Mouse (Mus musculus) thymus, postnatal 0 days (tissue): Measurements from ENCODE around the gene Lrrc26. TPM values are rescaled to one million over a fixed set of nuclear protein-coding genes. Genes with fewer than 3 reads are reported as not detected.
A peak's percentile ranks its signal among the peaks of the same experiment; 100 is the strongest.
"Not testable (repeated sequence)": the region's sequence is repeated elsewhere in the genome, so short reads cannot be mapped to it uniquely, and the experiment has no call there.

Source experiments
- DNase-seq: peaks from one replicate; pipeline ENCODE4 v3.0.0-alpha.2; 2015; ENCODE audit warnings: low spot score
- polyA plus RNA-seq: library from polyadenylated mRNA; unstranded; fragments of >200 nt; fragmentation: Nextera tagmentation; extraction: Ambion mirVana; gene quantifications from 2 replicates; pipeline ENCODE4 v1.2.1, GENCODE M21; 2015

Gene Lrrc26
- 1.4 and 3.6 TPM in 2 replicates for polyA plus RNA-seq

GRCm38 (mm10) chr2:25289651-25290050 is at the start of gene Lrrc26:
Gene Lrrc26, plus strand, starts transcription at chr2:25289915.
- DNase-seq = no peak

- DNase-seq = no peak
Measured at GRCm38 (mm10) chr2:25240310-25240709, 49.4 kb upstream of the Lrrc26 start.

GRCm38 (mm10) chr2:25240723-25241437 is 48.8 kb upstream of the Lrrc26 start:
- DNase-seq = peak; percentile 53

GRCm38 (mm10) chr2:25241438-25241775 is 48.3 kb upstream of the Lrrc26 start:
- DNase-seq = no peak

- DNase-seq = peak; percentile 31
Measured at GRCm38 (mm10) chr2:25242101-25242506, 47.6 kb upstream of the Lrrc26 start, which contains the start of the genes Rnf208 and Cysrt1. Gene Rnf208, plus strand, starts transcription at chr2:25242255. Gene Cysrt1, minus strand, starts transcription at chr2:25242452.

- DNase-seq = no peak
Measured at GRCm38 (mm10) chr2:25243342-25243741, 46.4 kb upstream of the Lrrc26 start.

GRCm38 (mm10) chr2:25244144-25244543 is 45.6 kb upstream of the Lrrc26 start:
- DNase-seq = no peak

- no peak for DNase-seq
Measured at GRCm38 (mm10) chr2:25246183-25247072, 43.3 kb upstream of the Lrrc26 start, which contains the start of gene AL732309.1. Gene AL732309.1, minus strand, starts transcription at chr2:25246863.

GRCm38 (mm10) chr2:25252331-25252730 is 37.4 kb upstream of the Lrrc26 start:
- DNase-seq = peak; percentile 50

- DNase-seq = peak; percentile 94
Measured at GRCm38 (mm10) chr2:25255284-25255779, 34.4 kb upstream of the Lrrc26 start, which contains the start of gene Tmem203. Gene Tmem203, plus strand, starts transcription at chr2:25255439.

GRCm38 (mm10) chr2:25256443-25257109 is 33.1 kb upstream of the Lrrc26 start:
- DNase-seq = peak; percentile 71

GRCm38 (mm10) chr2:25257250-25257649 is 32.5 kb upstream of the Lrrc26 start:
- not testable (repeated sequence) for DNase-seq

- no peak for DNase-seq
Measured at GRCm38 (mm10) chr2:25258887-25259286, 30.8 kb upstream of the Lrrc26 start.

GRCm38 (mm10) chr2:25261870-25262269 is 27.8 kb upstream of the Lrrc26 start:
- DNase-seq = no peak

- DNase-seq = peak; percentile 95
Measured at GRCm38 (mm10) chr2:25262291-25262767, 27.4 kb upstream of the Lrrc26 start, which contains the start of gene Tprn. Gene Tprn, plus strand, starts transcription at chr2:25262618.

GRCm38 (mm10) chr2:25262795-25263622 is 26.7 kb upstream of the Lrrc26 start:
- DNase-seq = peak; percentile 73

GRCm38 (mm10) chr2:25263623-25264285 is 26.0 kb upstream of the Lrrc26 start:
- no peak for DNase-seq

- no peak for DNase-seq
Measured at GRCm38 (mm10) chr2:25264286-25264660, 25.4 kb upstream of the Lrrc26 start.

- no peak for DNase-seq
Measured at GRCm38 (mm10) chr2:25264851-25265250, 24.9 kb upstream of the Lrrc26 start.
